Mouse (Mus musculus) cerebral cortex, adult 2 months (tissue): ENCODE results near the gene Cradd.

Experiments used
- WGBS: fragments of 180-500 bp; shearing (Covaris S2); methylation state at CpG from one replicate; pipeline ENCODE4 v1.1.7; 2018; 5-methylcytosine and 5-hydroxymethylcytosine counted together

Cradd gene

DNA sequence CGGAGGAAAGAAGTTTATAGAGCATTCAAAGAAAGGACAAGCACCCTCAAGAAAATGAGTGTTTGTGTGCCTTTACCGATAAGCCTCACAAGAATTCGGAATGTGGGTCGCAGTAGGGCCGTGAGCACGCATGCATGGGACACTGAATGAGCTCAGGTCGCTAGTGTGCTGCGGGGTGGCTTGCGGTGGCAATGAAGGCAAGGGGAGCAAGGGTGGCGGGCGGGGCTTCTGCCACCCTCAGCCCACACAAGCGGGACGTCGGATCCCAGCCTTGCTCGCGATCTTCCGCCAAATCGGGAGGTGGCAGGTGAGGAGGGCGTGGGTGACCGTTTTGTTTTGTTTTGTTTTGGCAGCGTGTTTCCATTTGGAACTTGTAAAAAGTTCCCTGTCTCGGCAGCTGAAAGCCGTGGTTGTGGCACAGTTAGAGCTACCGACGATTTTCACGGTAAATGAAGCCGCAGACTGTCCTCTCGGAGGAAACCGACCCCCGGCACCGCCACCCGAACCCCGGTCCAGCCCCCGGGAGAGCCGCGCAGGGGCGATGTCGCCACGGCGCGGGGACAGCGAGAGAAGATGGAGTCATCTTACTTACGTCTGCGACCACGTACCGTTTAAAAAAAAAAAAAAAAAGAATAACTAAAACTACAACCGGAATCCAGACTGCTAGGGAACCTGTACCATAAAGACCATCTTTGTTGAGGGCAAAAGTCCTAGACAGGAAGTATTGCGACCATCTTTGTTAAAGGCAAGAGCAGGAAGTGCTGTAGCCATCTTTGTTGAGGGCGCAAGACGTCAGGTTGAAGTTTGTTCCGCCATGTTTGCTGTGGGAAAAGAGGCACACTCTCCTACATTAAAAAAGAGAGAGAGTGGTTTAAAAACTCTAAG, at the start of gene Cradd:
Gene Cradd, minus strand, starts transcription at position 741 of the 885 bp plus-strand sequence.
- WGBS: under 1% methylated on average over 51 of the region's 51 CpGs

DNA sequence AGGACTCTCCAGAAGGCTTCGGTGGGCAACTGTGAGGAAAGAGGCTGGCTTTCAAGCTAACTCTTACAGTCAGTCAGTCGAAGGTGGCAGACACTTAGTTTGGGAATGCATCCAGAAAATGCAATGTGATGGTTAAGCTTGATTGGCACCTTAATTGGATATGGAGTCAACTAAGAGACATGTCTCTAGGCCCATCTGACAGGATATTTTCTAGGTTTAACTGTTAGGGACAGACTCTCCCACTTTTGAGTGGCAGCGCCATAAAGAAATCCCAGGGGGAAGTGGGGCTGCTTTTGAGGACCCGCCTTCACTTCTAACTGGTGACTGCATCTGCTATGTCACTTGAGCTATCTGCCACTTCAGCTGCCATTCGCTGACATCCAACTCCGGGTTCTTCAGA, 49.4 kb upstream of the Cradd start:
- WGBS: 81% methylated on average over 6 of the region's 6 CpGs

DNA sequence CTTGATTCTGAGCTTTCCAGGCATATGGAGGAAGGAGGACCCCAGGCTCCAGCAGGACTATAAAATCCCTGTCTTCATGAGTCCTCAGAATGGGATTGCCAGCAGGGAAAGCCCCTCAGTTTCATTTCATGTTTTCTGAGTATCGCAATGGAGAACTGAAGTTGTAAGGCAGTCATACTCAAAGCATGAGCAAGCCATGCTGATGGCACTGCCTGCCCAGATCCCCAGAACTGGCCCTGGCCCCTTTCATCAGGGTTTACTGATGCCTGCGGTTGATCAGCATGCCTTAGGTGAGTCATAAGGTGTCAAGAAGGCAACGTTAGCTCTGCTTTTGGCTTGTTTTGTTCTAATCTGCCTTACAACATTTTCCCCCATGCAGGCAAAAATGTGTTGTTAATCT, 48.0 kb upstream of the Cradd start:
- WGBS: 86% methylated on average over 3 of the region's 3 CpGs

DNA sequence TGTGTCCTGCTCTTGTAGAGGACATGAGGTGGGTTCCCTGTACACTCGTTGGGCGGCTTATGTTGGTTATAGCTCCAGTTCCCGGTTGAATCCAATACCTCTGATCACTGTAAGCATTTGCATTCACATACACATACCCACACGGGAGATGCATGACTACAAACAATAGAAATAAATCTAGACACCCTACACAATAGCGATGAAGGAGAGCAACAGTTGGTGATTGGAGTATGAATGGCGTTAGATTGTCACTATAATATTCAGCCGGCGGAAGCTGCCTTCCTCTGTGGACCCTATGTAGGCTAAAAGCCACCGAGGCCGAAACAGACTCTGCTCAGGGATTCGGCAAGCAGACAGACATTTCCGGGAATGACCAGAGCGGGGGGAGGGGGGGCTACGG, 44.2 kb upstream of the Cradd start:
- WGBS: 84% methylated on average over 14 of the region's 14 CpGs

DNA sequence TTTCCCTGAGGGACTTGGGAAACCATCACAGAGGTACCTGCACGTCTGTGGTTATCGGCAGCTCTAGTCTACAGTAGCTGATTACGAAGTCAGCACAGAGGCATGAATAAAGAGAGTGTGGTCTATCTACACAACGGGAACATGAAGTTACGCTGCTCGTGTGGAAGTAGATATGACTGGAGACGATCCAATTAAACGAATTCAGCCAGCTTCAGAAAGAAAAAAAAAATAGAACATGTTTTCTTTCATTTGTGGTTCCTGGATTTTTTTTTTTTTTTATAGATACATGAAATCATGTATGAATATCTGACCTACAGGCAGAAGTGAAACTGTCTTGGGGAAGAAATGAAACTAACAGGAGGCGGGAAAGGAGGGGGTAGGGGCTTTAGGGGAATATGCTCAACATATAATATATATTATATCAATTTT, 43.7 kb upstream of the Cradd start:
- 55% methylated on average over 9 of the region's 9 CpGs for WGBS

DNA sequence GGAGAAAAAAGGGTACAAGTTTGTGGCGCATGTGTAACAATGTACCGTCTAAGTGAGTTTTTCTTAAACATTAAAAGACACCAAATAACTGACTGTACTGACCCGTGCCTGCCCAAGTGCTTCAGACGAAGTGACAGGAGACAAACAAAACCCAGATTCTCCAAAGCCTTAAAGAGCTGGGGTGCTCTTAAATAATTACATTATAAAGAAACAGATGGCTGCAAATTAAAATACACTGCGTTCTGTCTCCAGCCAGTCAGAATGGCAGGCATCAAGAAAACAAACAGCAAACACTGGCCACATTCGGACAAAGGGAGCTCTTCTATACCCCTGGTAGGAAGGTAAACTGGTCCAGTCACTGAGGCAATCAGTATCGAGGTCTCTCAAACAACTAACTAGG, 43.3 kb upstream of the Cradd start:
- WGBS: 58% methylated on average over 7 of the region's 7 CpGs

DNA sequence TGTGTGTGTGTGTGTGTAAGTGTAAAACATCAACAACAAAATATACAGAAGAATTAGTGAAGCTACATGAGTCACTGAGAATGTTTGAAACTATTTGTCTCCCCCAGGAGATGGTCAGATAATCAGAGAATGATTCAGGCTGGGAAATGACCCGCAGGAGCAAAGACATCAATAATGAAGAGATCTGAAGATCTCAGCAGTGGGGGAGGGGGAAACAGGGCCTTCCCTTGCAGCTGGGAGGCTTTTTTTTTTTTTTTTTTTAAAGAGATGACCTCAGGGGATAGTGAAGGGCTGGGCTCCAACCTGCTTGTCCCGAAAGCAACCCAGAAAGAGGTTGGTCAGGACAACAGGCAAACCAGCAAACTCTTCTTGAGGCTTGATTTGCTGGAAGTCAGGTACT, 38.4 kb upstream of the Cradd start:
- WGBS: 75% methylated on average over 2 of the region's 2 CpGs

DNA sequence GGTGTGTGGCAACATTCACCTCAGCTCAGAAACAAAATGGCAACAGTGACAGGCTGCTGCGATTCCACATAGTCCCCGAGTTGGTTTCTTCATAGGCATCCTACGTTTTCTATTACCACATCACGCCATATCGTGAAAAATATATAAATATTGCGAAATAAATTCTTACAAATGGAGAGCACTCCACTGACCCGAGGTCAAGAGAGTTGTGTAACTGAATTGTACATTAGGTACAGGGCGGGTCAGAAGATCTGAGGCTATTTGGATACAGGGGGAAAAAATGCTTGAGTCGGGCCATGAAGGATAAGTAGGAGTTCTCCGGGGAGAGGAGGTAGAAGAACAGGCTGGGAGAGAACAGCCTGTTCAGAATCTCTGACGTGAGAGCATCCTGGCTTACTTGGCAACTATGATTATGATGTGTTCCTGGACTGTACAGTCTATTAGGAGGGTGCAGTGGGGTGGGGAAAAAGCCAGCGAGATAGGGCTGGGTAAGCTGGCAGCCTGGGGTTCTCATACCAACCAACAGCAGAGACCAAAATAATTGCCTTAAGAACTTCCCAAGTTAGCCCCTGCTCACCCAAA, 37.4 kb upstream of the Cradd start:
- WGBS: 92% methylated on average over 12 of the region's 12 CpGs

DNA sequence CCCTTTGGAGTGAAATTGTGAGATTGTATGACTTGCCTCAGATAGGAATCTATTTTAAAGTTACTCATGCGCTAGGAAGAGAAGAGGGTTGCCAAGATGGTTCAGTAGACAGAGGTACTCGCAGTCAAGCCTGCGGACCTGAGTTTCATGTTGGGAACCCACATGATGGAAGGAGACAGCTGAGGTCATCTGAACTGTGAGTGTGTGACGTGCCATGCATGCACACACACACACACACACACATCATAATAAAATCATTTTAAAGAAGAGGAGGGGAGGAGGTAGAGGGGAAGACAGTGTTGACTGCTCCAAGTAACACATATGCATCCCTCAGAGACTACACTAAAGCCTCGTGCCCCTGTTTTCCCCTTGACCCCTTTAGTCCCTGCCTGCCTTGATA, 36.1 kb upstream of the Cradd start:
- 90% methylated on average over 5 of the region's 5 CpGs for WGBS

DNA sequence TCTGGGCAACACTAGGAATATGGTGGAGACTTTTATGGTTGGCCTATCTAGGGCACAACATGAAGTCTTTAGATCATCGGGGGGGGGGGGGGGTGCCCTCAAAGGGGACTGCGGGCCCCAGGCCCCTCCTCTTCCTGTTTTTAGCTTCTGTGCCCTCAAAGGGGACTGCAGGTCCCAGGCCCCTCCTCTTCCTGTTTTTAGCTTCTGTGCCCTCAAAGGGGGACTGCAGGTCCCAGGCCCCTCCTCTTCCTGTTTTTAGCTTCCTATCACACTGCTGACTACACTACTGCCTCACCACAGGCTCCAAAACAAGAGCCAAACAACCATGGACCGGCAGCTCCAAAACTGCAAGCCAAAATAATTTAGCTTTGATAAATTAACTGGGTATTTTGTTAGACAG, 33.8 kb upstream of the Cradd start:
- WGBS: 75% methylated on average over 3 of the region's 3 CpGs

DNA sequence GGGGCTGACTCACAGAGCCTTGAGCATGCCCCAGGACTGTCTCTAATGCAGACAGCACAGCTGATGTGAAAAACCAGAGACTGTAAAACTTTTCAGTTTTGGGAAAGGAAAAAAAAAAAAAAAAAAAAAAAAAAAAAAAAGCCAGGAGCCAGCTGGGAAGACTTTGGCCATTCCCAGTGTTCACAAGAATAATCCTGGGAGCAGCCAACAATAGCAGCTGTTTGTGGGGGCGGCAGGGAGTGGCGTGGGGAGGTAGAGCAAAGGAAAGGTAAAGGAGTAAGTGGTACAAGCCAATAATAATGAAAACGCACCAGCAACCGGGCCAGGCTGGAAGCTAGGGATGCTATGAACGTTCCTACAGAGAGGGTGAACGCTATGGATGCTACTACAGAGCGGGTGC, 32.8 kb upstream of the Cradd start:
- WGBS: 70% methylated on average over 7 of the region's 7 CpGs

DNA sequence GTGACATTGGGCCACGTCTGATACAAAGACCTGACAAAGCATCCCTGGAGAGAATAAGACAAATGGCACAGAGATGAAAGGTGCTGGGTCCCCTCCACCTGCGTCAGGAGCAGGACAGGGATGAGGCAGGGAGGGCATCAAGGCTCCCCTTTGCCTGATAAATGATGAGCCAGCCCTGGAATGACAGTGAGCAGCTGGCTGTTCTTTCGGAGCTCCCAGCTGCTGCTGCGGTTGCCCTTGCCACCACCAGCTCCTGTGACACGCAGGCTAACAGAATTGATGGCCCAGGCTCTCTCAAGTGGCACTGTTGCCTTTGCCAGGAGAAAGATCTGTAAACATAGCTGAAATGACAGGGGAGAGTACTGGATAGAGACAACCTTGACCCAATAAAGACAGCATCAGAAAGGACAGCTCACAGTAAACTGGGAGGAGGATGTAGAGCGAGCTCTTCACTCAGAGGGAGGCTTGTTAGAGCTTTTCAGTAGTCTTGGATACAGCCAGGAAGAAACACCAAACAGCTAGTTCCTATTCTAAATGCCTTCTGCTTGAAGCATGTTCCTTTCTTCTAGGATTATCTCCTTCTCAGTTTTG, 31.8 kb upstream of the Cradd start:
- 69% methylated on average over 6 of the region's 6 CpGs for WGBS

DNA sequence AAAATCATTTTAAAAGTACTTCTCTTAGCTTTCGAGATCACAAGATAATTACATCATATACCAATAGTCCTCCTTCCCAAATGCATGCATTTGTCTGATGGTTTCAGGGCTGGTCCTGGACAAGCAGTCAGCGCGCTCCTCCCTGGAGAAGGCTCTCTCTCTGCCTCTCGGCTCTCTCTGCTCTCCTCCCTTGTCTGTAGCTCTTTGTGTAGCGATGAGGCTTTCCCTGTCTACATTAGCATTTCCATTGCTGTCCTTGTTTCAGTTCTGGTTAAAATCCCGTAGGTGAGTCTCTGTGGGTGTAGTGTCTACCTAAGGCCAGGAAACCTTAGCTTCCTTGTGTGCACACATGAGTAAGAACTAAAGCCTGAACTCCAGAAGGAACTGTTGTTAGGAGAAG, 30.1 kb upstream of the Cradd start:
- WGBS: 84% methylated on average over 6 of the region's 6 CpGs

DNA sequence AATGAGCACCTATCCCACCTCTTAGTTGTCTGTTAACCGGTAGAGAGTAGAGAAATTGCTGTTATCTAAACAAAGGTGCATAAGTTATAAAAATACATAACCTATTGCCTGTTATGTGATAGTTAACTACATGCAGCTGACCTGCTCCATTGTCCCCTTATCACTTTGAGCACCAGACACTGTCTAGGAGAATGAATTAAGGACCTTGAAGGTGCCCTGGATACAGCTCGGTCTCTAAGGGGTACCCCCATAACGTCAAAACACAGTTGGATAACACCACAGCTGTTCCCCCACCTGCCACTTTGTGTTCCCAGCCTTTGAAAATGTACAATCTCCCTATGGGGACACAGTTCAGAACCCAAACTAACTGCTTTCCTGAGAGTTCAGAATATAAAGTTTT, 24.5 kb upstream of the Cradd start:
- 86% methylated on average over 3 of the region's 3 CpGs for WGBS

DNA sequence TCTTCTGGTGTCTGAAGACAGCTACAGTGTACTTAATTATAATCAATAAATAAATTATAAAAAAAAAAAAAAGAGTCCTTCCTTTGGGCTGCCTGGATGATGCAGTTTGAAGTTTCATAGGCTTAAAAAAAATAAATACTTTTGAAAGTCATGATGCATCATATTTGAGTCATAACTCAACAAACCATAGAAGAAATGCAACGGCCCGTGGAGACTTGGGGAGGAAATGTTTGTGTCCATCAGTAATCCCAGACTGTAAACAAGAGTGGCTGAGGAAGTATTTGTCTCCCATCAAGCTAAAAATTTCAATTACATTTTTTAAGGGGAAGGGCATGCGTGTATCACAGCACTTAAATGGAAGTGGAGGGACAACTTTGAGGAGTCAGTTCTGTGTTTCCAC, 23.8 kb upstream of the Cradd start:
- 86% methylated on average over 3 of the region's 3 CpGs for WGBS

DNA sequence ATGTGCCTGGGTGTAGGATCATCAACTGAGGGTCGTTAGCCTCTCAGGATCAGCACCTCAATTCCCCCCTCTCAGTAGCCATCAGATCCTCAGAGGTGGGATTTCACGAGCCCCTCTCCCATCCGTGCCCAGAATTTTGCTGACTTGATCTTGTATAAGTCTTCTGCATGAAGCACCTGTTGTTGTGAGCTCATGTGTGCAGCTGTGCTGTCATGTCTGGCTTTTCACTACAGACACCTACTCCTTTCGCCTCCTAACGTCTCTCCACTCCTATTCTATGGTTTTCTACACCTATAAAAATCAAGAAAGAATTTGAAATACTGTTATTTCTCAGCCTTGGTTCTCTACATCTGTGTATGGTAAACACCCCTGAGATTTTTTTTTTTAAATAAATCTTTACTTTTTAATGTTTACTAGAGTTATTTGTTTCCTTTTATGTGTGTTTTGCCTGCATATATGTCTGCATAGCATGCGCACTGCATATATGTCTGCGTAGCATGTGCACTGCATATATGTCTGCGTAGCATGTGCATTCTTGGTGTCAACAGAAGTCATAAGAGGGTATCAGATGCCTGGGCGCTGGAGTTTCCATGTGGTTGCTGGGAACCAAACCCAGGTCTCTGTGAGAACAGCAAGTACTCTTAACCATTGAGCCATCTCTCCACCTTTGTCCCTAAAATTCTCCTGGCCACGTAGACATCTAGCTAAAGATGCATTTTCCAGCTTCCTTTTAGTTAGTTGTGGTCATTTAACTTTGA, 19.1 kb upstream of the Cradd start:
- 87% methylated on average over 10 of the region's 10 CpGs for WGBS

DNA sequence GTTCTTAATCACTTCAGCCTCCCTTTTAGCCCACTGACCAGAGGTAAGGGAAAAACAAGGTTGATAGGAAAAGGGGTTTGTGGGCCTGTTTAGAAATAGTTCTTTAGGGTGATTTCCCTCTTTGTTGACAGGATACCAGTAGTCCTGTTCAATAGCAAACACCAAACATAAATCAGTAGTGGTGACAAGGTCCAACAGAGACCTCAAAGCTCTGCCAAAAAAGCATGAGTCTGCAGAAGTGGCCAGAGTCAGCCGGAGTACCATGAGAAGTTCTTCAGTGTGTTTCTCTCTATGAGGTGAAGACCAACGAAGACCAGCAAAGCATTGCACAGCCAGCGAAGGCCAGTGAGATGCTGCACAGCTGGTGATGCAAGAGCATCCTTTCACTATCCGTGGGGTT, 16.7 kb upstream of the Cradd start:
- WGBS: 85% methylated on average over 4 of the region's 4 CpGs

DNA sequence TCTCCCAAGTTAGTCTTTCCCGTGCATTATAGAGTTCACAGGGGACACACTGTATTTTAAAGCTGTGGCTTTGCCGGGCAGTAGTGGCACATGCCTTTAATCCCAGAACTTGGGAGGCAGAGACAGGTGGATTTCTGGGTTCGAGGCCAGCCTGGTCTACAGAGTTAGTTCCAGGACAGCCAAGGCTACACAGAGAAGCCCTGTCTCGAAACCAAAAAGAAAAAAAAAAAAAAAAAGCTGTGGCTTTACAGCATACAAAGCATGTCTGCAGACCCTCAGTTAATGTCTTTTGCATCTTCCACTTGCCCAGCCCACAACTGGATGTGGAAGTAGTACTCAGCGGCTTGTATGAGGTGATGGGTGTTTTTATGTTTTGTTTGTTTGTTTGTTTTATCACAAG, 13.7 kb upstream of the Cradd start:
- 74% methylated on average over 5 of the region's 5 CpGs for WGBS

DNA sequence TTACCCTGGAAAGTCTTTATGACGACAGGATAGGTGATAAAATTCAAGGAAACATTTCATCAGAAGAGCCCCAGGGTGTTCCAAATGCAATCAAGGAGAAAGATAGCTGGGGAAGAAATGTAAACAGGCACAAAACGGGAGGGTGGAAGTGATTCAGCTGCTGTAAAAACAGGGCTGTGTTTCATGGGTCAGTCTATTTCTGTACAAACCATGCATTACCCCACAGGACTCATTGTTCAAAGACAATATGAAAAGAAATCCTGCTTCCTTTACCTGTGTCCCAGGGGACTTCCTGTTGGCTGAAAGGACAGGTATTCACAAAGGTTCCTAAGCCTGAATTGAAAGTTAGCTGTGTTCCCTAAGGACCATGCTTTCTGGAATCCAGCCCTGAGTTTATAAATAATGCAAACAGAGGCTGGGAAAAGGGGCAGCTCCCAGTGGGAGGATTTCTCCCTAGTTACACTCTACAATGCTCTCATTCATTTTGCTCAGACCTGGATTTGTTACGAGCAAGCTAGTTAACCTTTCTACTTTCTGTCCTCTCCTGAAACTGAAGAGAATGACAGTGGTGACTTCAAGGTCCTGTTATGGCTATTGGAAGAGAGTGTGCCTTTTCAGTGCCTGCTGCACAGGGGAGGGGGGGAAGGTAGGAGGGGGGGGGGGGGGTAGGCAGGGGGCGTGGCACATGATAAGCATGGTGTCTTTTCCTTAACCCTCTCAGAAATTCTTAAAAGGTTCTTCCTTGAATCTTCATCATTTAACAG, 13.0 kb upstream of the Cradd start:
- 26% methylated on average over 4 of the region's 4 CpGs for WGBS

DNA sequence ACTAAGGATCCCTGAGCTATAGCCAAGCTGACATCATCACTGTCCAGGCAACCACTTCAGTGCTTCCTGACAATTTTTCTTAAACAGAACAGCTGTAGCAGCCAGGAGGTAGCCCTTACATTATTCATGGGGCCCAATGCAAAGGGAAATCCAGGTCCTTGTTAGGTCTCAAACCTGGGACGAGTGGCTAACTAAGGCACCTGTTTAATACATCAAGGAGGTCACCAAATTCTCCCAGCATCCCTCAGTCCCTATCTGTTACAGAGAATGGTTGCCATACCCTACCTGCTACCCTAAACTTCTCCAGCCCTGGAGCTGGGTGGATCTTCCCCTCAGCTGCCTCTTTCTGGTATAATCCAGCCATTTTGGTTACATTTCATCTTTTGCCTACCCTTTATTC, 10.9 kb upstream of the Cradd start:
- WGBS: 90% methylated on average over 1 of the region's 1 CpGs

DNA sequence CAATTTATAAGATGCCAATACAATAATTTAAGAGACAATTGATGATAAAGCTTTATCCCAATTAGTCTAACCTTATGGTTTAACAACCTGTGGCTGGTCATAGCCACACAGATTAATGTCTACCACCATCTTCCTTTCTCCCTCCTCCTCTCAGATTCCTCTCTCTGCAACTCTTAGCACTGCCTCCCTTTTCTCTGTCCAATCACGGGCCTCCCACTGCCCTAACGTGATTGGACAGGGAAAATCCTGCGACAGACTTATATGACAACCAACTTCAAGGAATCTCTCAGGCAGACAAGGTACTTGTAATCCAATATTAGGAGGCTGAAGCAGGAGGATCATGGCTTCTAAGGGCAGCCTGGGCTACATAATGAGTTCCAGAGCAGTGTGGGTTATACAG, 8.7 kb upstream of the Cradd start:
- WGBS: 88% methylated on average over 3 of the region's 3 CpGs
